Mouse (Mus musculus) yolk sac, embryonic 10.5 days (tissue): ENCODE measurements around the gene Calm3.

Experiments used
- DNase-seq: peaks from one replicate; pipeline ENCODE4 v3.0.0-alpha.2; 2017; ENCODE audit warnings: low spot score

The Calm3 gene

GRCm38 (mm10) chr7:16940292-16940691 is 16.4 kb upstream of the Calm3 start:
- DNase-seq: no peak

- no peak for DNase-seq
Observed at GRCm38 (mm10) chr7:16938117-16938791, 14.3 kb upstream of the Calm3 start.

GRCm38 (mm10) chr7:16937312-16937711 is 13.4 kb upstream of the Calm3 start:
- DNase-seq: no peak

GRCm38 (mm10) chr7:16932704-16933577 is 9.0 kb upstream of the Calm3 start:
- DNase-seq: no peak

- peak; percentile 50 for DNase-seq
Observed at GRCm38 (mm10) chr7:16931968-16932627, 8.2 kb upstream of the Calm3 start.

GRCm38 (mm10) chr7:16930850-16931249 is 6.9 kb upstream of the Calm3 start:
- DNase-seq: no peak

- no peak for DNase-seq
Observed at GRCm38 (mm10) chr7:16928341-16928740, 4.4 kb upstream of the Calm3 start.

- DNase-seq: no peak
Observed at GRCm38 (mm10) chr7:16923283-16924036, 454 bp downstream of the Calm3 start.

- DNase-seq: peak; percentile 54
Observed at GRCm38 (mm10) chr7:16922360-16922973, 1.4 kb downstream of the Calm3 start.

- DNase-seq: peak; percentile 81
Observed at GRCm38 (mm10) chr7:16921881-16922335, 2.0 kb downstream of the Calm3 start.

- peak; percentile 36 for DNase-seq
Observed at GRCm38 (mm10) chr7:16920818-16921791, 2.8 kb downstream of the Calm3 start.

GRCm38 (mm10) chr7:16920150-16920579 is 3.7 kb downstream of the Calm3 start:
- no peak for DNase-seq

- no peak for DNase-seq
Observed at GRCm38 (mm10) chr7:16919395-16920149, 4.3 kb downstream of the Calm3 start.

GRCm38 (mm10) chr7:16918670-16919069 is 5.2 kb downstream of the Calm3 start:
- DNase-seq: no peak

- no peak for DNase-seq
Observed at GRCm38 (mm10) chr7:16918014-16918413, 5.9 kb downstream of the Calm3 start.

- no peak for DNase-seq
Observed at GRCm38 (mm10) chr7:16917447-16917846, 6.5 kb downstream of the Calm3 start.

GRCm38 (mm10) chr7:16916342-16917265 is 7.3 kb downstream of the Calm3 start:
- no peak for DNase-seq
